Mouse (Mus musculus) G1E (cell line): ENCODE measurements at regions not wholly inside any gene's neighbourhood (a gene's known extent, or its start where the extent isn't known, plus 50 kb on each side); places are given as distances from the start of the nearest gene placed in this dataset.

Experiments used
- CTCF ChIP-seq: IDR thresholded peaks from 2 replicates; pipeline ENCODE4 v1.5.1; 2012; ENCODE audit warnings: low read depth, low read length, inconsistent platforms, mixed read lengths
- GATA1 ChIP-seq: IDR thresholded peaks from 2 replicates; pipeline ENCODE4 v1.6.1; 2012; ENCODE audit warnings: borderline replicate concordance, low read length, inconsistent platforms, mixed read lengths
- POLR2AphosphoS5 ChIP-seq: IDR thresholded peaks from 2 replicates; pipeline ENCODE4 v1.6.1; 2012; ENCODE audit warnings: low read depth, low read length, inconsistent platforms; ENCODE audit not compliant: insufficient replicate concordance
- TAL1 ChIP-seq: conservative IDR thresholded peaks from 2 replicates; pipeline ENCODE4 v1.6.1; 2012; ENCODE audit warnings: low read depth, low read length, inconsistent platforms, mixed read lengths

DNA sequence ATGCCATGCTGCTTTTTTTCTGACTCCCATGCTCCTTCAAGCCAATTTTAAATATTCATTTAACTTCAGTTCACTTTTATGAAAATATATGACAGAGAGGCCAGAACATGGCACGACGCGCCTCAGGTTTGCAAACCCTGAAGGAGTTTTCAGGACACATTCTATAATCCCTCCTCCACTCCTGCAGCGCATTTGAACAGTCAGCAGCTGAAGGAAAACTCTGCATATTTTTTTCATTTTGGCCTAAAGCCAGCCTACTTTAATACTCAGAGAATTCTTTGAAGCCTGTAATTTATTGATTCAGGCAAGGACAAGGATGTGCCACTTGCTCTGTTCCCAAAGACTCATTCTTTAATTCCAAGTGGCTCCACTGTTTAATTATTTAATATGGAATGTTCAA, 208.3 kb upstream of the Cntnap2 start:
- TF ChIP-seq CTCF, result no peak
- TF ChIP-seq TAL1, result no peak
- no peak for TF ChIP-seq GATA1
- TF ChIP-seq POLR2AphosphoS5, result no peak
